Comparison of ENCODE assay signal across 9 mouse cellular contexts in the genomic region with DNA sequence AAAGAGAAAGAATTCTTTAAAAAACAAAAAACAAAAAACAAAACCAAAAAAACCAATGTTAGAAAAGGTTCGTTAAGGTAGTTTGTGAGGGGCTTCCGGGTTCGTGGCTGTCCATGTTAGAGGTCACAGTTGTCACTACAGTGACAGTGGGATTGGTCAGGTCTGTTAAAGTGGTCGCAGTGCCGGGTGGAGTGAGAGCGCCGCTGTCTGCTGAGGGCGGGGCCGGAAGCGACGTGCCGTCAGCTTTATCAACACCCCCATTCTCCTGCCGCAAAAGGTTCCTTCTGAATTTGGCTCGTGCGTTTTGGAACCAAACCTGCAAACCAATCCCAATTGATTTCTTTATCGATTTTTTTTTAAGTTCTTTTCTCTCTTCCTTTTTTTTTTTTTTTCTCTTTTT. TPM values are rescaled to one million over a fixed set of nuclear protein-coding genes. Genes with fewer than 3 reads are reported as not detected.
DNase-seq lines count a peak whose midpoint lies in the region; ATAC-seq lines count a peak whose summit lies in the region.
"Had no signal": no experiment of that assay in that cellular context is flagged by ENCODE, and none has a peak within 500 bp of the region (broad histone marks: within the 10 kb centered on the region; RNA-seq: fewer than 3 reads in every experiment).

No protein-coding gene starts in this region.

- under 1% methylated on average over 16 of the region's 16 CpGs for WGBS in kidney, embryonic 16.5 days
- WGBS in hindbrain, embryonic 16.5 days = 2% methylated on average over 16 of the region's 16 CpGs
- under 1% methylated on average over 16 of the region's 16 CpGs for WGBS in midbrain, embryonic 11.5 days

- peaks cover 60% of the 10 kb centered on the region for H3K27me3 ChIP-seq in kidney, embryonic 16.5 days (ENCODE audit: insufficient read depth, low read length)
- peaks cover 37% of the 10 kb centered on the region for H3K27me3 ChIP-seq in hindbrain, embryonic 16.5 days (replicated peaks; ENCODE audit: control insufficient read depth, insufficient read depth, low read length)
- H3K27me3 ChIP-seq in midbrain, embryonic 11.5 days (ENCODE audit: control insufficient read depth, insufficient read depth, low read length) = peaks cover 17% of the 10 kb centered on the region
- H3K27me3 ChIP-seq: Patski had no signal

- no peak for ATAC-seq in kidney, embryonic 16.5 days (ENCODE audit: low FRiP score, low TSS enrichment)
- ATAC-seq in hindbrain, embryonic 16.5 days = no peak
- ATAC-seq in midbrain, embryonic 11.5 days (ENCODE audit: low FRiP score) = peak; percentile 94
- ATAC-seq: Patski had no signal

- H3K9me3 ChIP-seq in kidney, embryonic 16.5 days (ENCODE audit: low read length) = no peaks in the 10 kb centered on the region
- H3K9me3 ChIP-seq in hindbrain, embryonic 16.5 days (ENCODE audit: control insufficient read depth, low read length) = no peaks in the 10 kb centered on the region
- no peaks in the 10 kb centered on the region for H3K9me3 ChIP-seq in midbrain, embryonic 11.5 days (ENCODE audit: control insufficient read depth, low read length)

- no peak overlapping the region for H3K27ac ChIP-seq in kidney, embryonic 16.5 days (ENCODE audit: low read length)
- H3K27ac ChIP-seq in hindbrain, embryonic 16.5 days (ENCODE audit: low read depth, low read length) = no peak overlapping the region
- no peak overlapping the region for H3K27ac ChIP-seq in midbrain, embryonic 11.5 days (ENCODE audit: low read depth, low read length)

- H3K4me1 ChIP-seq in kidney, embryonic 16.5 days (ENCODE audit: insufficient read depth, low read length) = no peaks in the 10 kb centered on the region
- no peaks in the 10 kb centered on the region for H3K4me1 ChIP-seq in hindbrain, embryonic 16.5 days (ENCODE audit: control insufficient read depth, insufficient read depth, low read depth, low read length)
- H3K4me1 ChIP-seq in midbrain, embryonic 11.5 days (ENCODE audit: control insufficient read depth, insufficient read depth, low read length) = no peaks in the 10 kb centered on the region

- H3K36me3 ChIP-seq in kidney, embryonic 16.5 days (ENCODE audit: insufficient read depth, low read length) = no peaks in the 10 kb centered on the region
- no peaks in the 10 kb centered on the region for H3K36me3 ChIP-seq in hindbrain, embryonic 16.5 days (ENCODE audit: control insufficient read depth, insufficient read depth, low read length)
- H3K36me3 ChIP-seq in midbrain, embryonic 11.5 days (ENCODE audit: control insufficient read depth, insufficient read depth, low read length) = no peaks in the 10 kb centered on the region

- peak overlapping the region; percentile 50 for H3K4me2 ChIP-seq in kidney, embryonic 16.5 days (replicated peaks; ENCODE audit: low read depth, low read length)
- peak overlapping the region; percentile 56 for H3K4me2 ChIP-seq in hindbrain, embryonic 16.5 days (ENCODE audit: low read length)
- H3K4me2 ChIP-seq in midbrain, embryonic 11.5 days = peak overlapping the region; percentile 45

- peak overlapping the region; percentile 27 for H3K4me3 ChIP-seq in kidney, embryonic 16.5 days (ENCODE audit: low read length)
- H3K4me3 ChIP-seq in hindbrain, embryonic 16.5 days (ENCODE audit: low read length) = peak overlapping the region; percentile 31
- peak overlapping the region; percentile 21; the same call in 1 of the 2 replicates for H3K4me3 ChIP-seq in midbrain, embryonic 11.5 days (ENCODE audit: low read depth, low read length)

- DNase-seq in kidney, postnatal 36 days = no peak
- DNase-seq in embryo, embryonic 9.5 days (ENCODE audit: extremely low spot score) = peak; percentile 69
- peak; percentile 91 for DNase-seq in midbrain, embryonic 11.5 days (ENCODE audit: low spot score, missing footprints)
- DNase-seq in right cerebral cortex, postnatal 4 days = no peak
- DNase-seq in layer of hippocampus, postnatal 14 days (ENCODE audit: low spot score in 2 of 2) = no peak
- no peak for DNase-seq in adrenal gland, postnatal 14 days

- no peak overlapping the region for H3K9ac ChIP-seq in kidney, embryonic 16.5 days (replicated peaks; ENCODE audit: low read length)
- no peak overlapping the region for H3K9ac ChIP-seq in hindbrain, embryonic 16.5 days (ENCODE audit: low read depth, low read length)
- H3K9ac ChIP-seq in midbrain, embryonic 11.5 days (ENCODE audit: low read length) = no peak overlapping the region

RNA-seq across cellular contexts. Expression of gene Lhx9, which starts 17.1 kb away (rescaled TPM):
- polyA plus RNA-seq in kidney, embryonic 16.5 days (2015; fragmentation: Nextera tagmentation; extraction: Ambion mirVana) = 0.18 and 0.32 TPM in 2 replicates
- 10.7 and 17.5 TPM in 2 replicates for polyA plus RNA-seq in hindbrain, embryonic 16.5 days (2015; fragmentation: Nextera tagmentation; extraction: Ambion mirVana)
- polyA plus RNA-seq in midbrain, embryonic 11.5 days (2014; fragmentation: Nextera tagmentation; extraction: Ambion mirVana) = 43.4 and 48.9 TPM in 2 replicates
- 10 to 100 TPM; 13.5 to 15.1 TPM for total RNA-seq in layer of hippocampus, postnatal 14 days (2021)
- 0.15 and 0.30 TPM in 2 replicates for total RNA-seq in adrenal gland, postnatal 14 days (2021)

RNA-seq across cellular contexts. Expression of gene 2310009B15Rik, which starts 25.3 kb away (rescaled TPM):
- polyA plus RNA-seq in kidney, embryonic 16.5 days (2015; fragmentation: Nextera tagmentation; extraction: Ambion mirVana) = 38.7 and 39.0 TPM in 2 replicates
- polyA plus RNA-seq in hindbrain, embryonic 16.5 days (2015; fragmentation: Nextera tagmentation; extraction: Ambion mirVana) = 24.0 and 29.5 TPM in 2 replicates
- 57.0 and 63.0 TPM in 2 replicates for polyA plus RNA-seq in midbrain, embryonic 11.5 days (2014; fragmentation: Nextera tagmentation; extraction: Ambion mirVana)
- total RNA-seq in layer of hippocampus, postnatal 14 days (2021) = 10 to 100 TPM; 19.9 to 24.3 TPM
- 15.9 and 21.0 TPM in 2 replicates for total RNA-seq in adrenal gland, postnatal 14 days (2021)

Comparison
In these comparisons a context has a peak if more than half of its experiments do, and no peak if none do; other contexts are left out.
1. DNase-seq: peak in embryo, embryonic 9.5 days (single experiment) and midbrain, embryonic 11.5 days (single experiment); none in kidney, postnatal 36 days (0 of 2), right cerebral cortex, postnatal 4 days (single experiment), layer of hippocampus, postnatal 14 days (0 of 2) and adrenal gland, postnatal 14 days (single experiment).
2. Peak in every context shown above with its lines, with median percentiles within 50 percentile points of each other: H3K4me2 ChIP-seq and H3K4me3 ChIP-seq.